Mouse (Mus musculus) limb, embryonic 11.5 days (tissue): ENCODE measurements around the gene Tmcc3. TPM values are rescaled to one million over a fixed set of nuclear protein-coding genes. Genes with fewer than 3 reads are reported as not detected.
A peak's percentile ranks its signal among the peaks of the same experiment; 100 is the strongest.

Experiments
- ATAC-seq: fragments of 200-750 bp; cut with Nextera tagmentation; 2 replicates; pipeline ENCODE4 v1.8.0; 2017; ENCODE audit warnings: low read depth; ENCODE audit not compliant: insufficient number of reproducible peaks, low FRiP score, low TSS enrichment
- DNase-seq: peaks from one replicate; pipeline ENCODE4 v3.0.0-alpha.2; 2015; ENCODE audit warnings: low spot score
- H3K27ac ChIP-seq: fragments of 300-500 bp; sonication (generic); replicated peaks from 2 replicates; pipeline ENCODE4 v1.5.1; 2014; ENCODE audit warnings: low read depth, mild to moderate bottlenecking, low read length
- H3K27me3 ChIP-seq: fragments of 300-500 bp; sonication (generic); 2 replicates; pipeline ENCODE4 v1.6.1; 2014; ENCODE audit warnings: mild to moderate bottlenecking, low read length, mixed read lengths; ENCODE audit not compliant: control insufficient read depth, insufficient read depth
- H3K36me3 ChIP-seq: fragments of 300-500 bp; sonication (generic); 2 replicates; pipeline ENCODE4 v1.6.1; 2014; ENCODE audit warnings: mild to moderate bottlenecking, low read length, moderate library complexity, mixed read lengths; ENCODE audit not compliant: control insufficient read depth, insufficient read depth
- H3K4me1 ChIP-seq: fragments of 300-500 bp; sonication (generic); 2 replicates; pipeline ENCODE4 v1.6.1; 2014; ENCODE audit warnings: low read length, mixed read lengths; ENCODE audit not compliant: control insufficient read depth, insufficient read depth
- H3K4me2 ChIP-seq: fragments of 300-500 bp; sonication (generic); 2 replicates; pipeline ENCODE4 v1.6.1; 2014; ENCODE audit warnings: low read depth, mild to moderate bottlenecking, moderate library complexity; ENCODE audit not compliant: severe bottlenecking
- H3K4me3 ChIP-seq: fragments of 300-500 bp; sonication (generic); 2 replicates; pipeline ENCODE4 v1.5.1; 2014; ENCODE audit warnings: low read depth, low read length
- H3K9ac ChIP-seq: fragments of 300-500 bp; sonication (generic); 2 replicates; pipeline ENCODE4 v1.6.1; 2014; ENCODE audit warnings: mild to moderate bottlenecking, low read length
- H3K9me3 ChIP-seq: fragments of 300-500 bp; sonication (generic); 2 replicates; pipeline ENCODE4 v1.6.1; 2016; ENCODE audit warnings: low read length; ENCODE audit not compliant: control insufficient read depth
- WGBS: fragments of 180-500 bp; shearing (Covaris S2); extraction: QIAGEN DNeasy Blood & Tissue Kit; methylation state at CpG from one replicate; pipeline ENCODE4 v1.1.7; 2014; 5-methylcytosine and 5-hydroxymethylcytosine counted together
- polyA plus RNA-seq: library from polyadenylated mRNA; unstranded; fragments of >200 nt; fragmentation: Nextera tagmentation; extraction: Ambion mirVana; gene quantifications from 2 replicates; pipeline ENCODE4 v1.2.1, GENCODE M21; 2014

Tmcc3 gene
- polyA plus RNA-seq, 1 experiment from 2014 or later: 5.3 TPM

DNA sequence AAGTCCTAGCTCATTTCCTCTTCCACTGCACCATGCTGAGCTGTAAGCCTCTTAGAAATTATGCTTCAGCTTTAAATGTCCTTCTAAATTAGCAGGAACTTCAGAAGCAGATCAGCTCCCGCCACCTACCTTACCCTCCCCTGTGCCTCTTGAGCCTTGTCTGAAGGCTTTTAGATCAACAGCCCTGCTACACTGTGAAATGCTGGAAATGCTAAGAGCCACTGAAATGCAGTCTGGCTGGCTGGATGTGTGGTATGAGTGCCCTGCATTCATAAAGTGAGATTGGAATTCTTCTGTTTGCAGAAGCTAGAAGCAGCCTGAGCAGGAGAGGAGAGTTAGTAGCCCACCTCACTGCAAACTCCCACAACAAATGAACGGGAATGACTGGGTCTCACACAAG is 174.4 kb downstream of the Tmcc3 start:
- Histone ChIP-seq H3K27me3 (no peaks in the 10 kb centered on the region), H3K4me2 (no peak overlapping the region), H3K4me3 (no peak overlapping the region), H3K27ac (no peak overlapping the region), H3K9me3 (no peaks in the 10 kb centered on the region), H3K9ac (no peak overlapping the region), H3K36me3 (no peaks in the 10 kb centered on the region), H3K4me1 (no peaks in the 10 kb centered on the region; the same call in 1 of the 2 replicates)
- 62% methylated on average over 2 of the region's 2 CpGs for WGBS
- ATAC-seq: no peak
- DNase-seq: no peak

DNA sequence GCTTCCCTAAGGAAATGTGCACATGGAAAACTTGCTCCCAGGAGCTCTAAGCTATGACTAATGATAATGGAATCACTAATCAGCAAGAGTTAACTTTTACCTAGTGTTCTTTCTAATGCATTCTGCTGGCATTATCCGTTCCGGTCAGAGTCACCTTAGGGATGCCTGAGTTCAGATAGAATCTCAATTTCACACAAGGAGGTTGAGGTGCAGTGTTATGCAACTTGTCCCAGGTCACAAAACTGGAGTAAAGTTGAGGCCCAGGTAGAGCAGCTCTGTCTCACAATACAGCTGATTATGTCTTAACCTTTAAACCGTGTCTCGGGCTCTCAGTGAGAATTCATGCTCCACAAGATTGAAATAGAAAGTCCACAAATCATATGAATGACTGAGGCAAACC is 177.8 kb downstream of the Tmcc3 start:
- DNase-seq: no peak
- 91% methylated on average over 4 of the region's 4 CpGs for WGBS
- no peak overlapping the region for H3K27ac ChIP-seq
- H3K4me2 ChIP-seq: no peak overlapping the region
- ATAC-seq: no peak
- no peak overlapping the region for H3K4me3 ChIP-seq
- no peaks in the 10 kb centered on the region for H3K36me3 ChIP-seq
- no peak overlapping the region for H3K9ac ChIP-seq
- H3K4me1 ChIP-seq: no peaks in the 10 kb centered on the region; the same call in 1 of the 2 replicates
- H3K9me3 ChIP-seq: no peaks in the 10 kb centered on the region
- H3K27me3 ChIP-seq: no peaks in the 10 kb centered on the region

DNA sequence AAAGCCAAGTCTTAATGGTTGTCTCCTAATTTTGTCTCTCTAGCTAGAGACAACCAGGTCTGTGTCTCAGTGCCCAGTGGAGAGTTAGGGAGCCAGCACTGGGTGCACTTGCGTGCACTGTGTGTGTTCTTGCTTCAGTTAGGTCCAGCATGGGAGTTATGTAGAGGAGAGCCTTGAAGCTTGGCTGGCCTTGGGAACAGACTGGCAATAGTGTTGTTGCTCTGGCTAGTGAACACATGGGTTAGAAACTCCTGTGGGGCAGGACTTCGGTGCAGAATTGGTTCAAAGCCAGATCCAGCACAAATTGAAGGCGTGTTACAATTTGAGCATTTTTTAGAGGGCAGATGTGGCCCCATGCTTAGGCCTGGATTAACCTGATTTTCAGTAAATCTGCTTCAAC is 179.3 kb downstream of the Tmcc3 start:
- DNase-seq (no peak), ATAC-seq (no peak)
- Histone ChIP-seq H3K9me3 (no peaks in the 10 kb centered on the region), H3K4me1 (peaks cover 4% of the 10 kb centered on the region; the same call in 1 of the 2 replicates), H3K36me3 (no peaks in the 10 kb centered on the region), H3K4me2 (no peak overlapping the region), H3K27ac (no peak overlapping the region), H3K9ac (no peak overlapping the region), H3K4me3 (no peak overlapping the region), H3K27me3 (no peaks in the 10 kb centered on the region)
- whole genome bisulfite sequencing: 87% methylated on average over 3 of the region's 3 CpGs

DNA sequence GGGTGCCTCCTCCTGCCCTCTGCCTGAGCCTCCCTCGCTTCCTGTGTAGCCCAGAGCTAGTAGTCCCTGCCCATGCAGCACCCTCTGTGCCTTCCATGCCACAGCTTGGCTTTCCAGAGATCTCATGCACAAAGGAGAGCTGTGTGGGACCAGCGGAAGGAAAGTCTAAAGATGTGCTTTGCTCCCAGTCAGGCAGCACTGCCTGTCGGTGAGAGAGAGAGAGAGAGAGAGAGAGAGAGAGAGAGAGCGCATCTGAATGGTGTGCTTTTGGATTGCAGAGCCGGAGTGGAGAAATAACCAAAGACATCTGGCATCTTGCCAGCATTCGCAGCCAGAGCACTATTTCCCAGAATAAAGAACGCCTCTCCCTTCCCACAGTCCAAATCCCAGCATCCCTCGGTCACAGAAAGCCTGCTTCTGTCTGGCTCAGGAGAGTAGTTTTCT is 182.7 kb downstream of the Tmcc3 start:
- Histone ChIP-seq H3K9ac (no peak overlapping the region), H3K4me1 (peaks cover 7% of the 10 kb centered on the region; the same call in 1 of the 2 replicates), H3K4me2 (no peak overlapping the region), H3K36me3 (no peaks in the 10 kb centered on the region), H3K4me3 (no peak overlapping the region), H3K27me3 (no peaks in the 10 kb centered on the region), H3K27ac (no peak overlapping the region), H3K9me3 (no peaks in the 10 kb centered on the region)
- WGBS: 57% methylated on average over 8 of the region's 8 CpGs
- DNase-seq (no peak), ATAC-seq (no peak)

DNA sequence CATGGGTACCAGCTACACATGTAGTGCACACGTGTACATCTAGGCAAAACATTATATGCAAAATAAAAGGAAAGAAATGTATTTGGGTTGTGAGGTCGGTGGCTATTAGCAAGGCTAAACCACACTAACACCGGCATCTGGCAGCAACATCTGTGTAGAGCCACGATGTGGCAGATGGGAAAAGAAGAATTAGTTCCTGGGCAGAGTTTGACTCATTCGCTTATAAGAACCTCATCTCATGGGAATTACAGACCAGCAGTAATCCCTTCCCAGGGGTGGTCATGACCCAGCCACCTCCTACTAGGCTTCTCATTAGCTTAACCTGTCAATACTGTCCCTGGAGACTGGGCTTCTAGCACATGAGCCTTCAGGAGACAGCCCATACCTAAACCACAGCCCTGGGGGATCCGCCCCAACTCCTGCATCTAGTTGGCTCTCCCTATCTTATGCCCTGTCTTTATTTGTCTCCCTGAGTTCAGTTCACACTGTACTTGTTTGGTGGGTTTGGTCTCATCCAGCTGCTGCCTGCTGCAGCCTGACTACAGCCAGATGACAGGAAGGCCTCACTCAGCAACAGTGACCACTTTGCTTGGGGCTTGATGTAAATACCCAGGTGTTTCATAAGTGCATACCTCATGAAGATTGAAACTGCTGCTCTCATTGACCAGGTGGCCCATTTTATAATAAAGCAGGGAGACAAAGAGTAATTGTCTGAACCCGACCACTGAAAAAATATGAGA is 183.9 kb downstream of the Tmcc3 start:
- Histone ChIP-seq H3K9ac (no peak overlapping the region), H3K4me3 (no peak overlapping the region), H3K4me1 (peaks cover 7% of the 10 kb centered on the region; the same call in 1 of the 2 replicates), H3K9me3 (no peaks in the 10 kb centered on the region), H3K4me2 (no peak overlapping the region), H3K27ac (no peak overlapping the region), H3K36me3 (no peaks in the 10 kb centered on the region), H3K27me3 (no peaks in the 10 kb centered on the region)
- WGBS: 74% methylated on average over 7 of the region's 7 CpGs
- peak; percentile 70 for ATAC-seq
- peak; percentile 44 for DNase-seq

DNA sequence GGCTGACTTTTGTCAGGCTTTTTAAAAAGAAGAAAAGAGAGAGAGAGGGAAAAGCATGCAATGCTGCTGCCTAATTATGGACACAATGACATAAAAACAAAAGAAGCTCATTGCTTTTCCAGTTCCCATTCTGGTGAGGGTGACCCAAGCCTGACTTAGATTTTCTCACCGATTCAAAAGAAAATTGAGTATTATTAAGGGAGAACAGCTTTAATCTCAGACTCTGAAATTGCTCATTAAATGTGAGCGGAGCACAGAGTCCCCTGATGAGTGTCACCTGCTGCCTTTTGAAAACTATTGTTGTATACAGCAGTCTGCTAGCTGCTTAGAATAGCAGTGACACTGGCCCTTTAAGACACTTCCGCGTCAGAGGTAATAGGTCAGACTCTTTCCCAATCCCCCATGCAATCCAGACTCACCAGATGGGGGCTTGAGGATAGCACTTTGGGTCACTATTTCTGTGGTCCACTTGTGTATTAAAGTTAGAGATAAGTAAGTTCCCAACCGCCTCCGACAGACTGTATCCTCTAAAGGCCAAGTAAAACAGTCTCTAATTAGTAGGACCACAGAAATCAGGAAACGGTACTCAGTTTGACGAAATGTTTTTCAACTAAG is 185.2 kb downstream of the Tmcc3 start:
- Histone ChIP-seq H3K4me3 (no peak overlapping the region), H3K27me3 (no peaks in the 10 kb centered on the region), H3K27ac (peak overlapping the region; percentile 22), H3K4me2 (no peak overlapping the region), H3K9me3 (no peaks in the 10 kb centered on the region), H3K9ac (no peak overlapping the region), H3K4me1 (peaks cover 7% of the 10 kb centered on the region; the same call in 1 of the 2 replicates), H3K36me3 (no peaks in the 10 kb centered on the region)
- DNase-seq (no peak), ATAC-seq (no peak)
- WGBS: 76% methylated on average over 8 of the region's 8 CpGs

DNA sequence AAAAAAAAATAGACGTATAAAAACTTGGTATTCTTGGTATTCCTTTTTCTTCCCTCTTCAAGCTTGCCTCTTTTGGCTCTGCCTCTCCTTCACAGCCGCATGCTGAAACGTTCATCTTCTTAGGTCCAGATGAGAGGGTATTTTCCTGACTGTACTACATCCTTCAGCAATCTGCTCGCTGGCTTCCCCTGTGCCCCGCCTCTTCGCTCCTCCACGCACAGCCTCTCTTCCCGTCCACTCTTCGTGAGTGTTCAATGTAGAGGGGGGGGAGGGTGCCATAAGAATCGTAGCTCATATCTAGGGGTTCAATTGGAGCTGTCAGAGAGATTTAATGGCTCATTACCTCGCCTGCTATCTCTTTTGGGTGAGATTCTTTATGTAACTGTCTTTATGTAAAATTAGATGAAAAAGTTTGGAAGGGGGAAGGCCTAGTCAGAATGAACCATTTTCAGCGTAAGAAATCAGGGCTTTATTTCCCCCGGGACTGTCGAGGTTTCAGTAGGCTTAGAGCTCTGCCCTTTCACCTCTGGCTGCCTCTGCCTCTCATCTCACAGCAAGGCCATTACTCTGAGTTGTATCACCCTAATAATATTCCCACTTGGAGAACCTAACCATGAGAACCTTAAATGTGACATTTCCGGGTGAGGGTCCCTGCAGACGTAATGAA is 188.6 kb downstream of the Tmcc3 start:
- H3K27me3 ChIP-seq: no peaks in the 10 kb centered on the region
- DNase-seq (no peak), ATAC-seq (no peak)
- no peak overlapping the region for H3K4me2 ChIP-seq
- H3K9ac ChIP-seq: no peak overlapping the region
- H3K9me3 ChIP-seq: no peaks in the 10 kb centered on the region
- H3K36me3 ChIP-seq: no peaks in the 10 kb centered on the region
- no peak overlapping the region for H3K4me3 ChIP-seq
- no peak overlapping the region for H3K27ac ChIP-seq
- WGBS: 38% methylated on average over 16 of the region's 16 CpGs
- peaks cover 7% of the 10 kb centered on the region; the same call in 1 of the 2 replicates for H3K4me1 ChIP-seq

DNA sequence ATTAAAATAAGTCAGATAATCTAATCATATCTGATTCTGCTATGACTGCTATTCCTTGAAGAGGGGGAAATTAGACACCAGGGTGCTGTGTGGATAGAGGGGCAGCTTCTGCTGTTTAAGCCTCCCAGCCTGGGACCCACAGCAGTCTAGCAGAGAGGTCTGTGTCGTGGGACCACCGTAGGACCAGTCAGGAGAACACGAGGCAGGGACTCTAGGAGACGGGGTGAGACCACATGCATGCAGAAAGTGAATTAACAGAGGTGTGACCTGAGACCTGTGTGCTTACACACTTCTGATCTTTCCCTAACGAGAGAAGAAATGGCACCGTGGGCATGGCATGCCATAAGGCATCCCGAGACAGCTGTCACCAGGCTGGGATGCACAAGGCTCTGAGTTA is 189.1 kb downstream of the Tmcc3 start:
- Histone ChIP-seq H3K4me2 (no peak overlapping the region), H3K27ac (no peak overlapping the region), H3K9ac (no peak overlapping the region), H3K9me3 (no peaks in the 10 kb centered on the region), H3K4me3 (no peak overlapping the region), H3K36me3 (no peaks in the 10 kb centered on the region), H3K4me1 (peaks cover 5% of the 10 kb centered on the region; the same call in 1 of the 2 replicates), H3K27me3 (no peaks in the 10 kb centered on the region)
- 44% methylated on average over 7 of the region's 7 CpGs for WGBS
- peak; percentile 12; the same call in 1 of the 2 replicates for ATAC-seq
- DNase-seq: no peak
